Mouse (Mus musculus): ENCODE measurements at regions not wholly inside any gene's neighbourhood (a gene's known extent, or its start where the extent isn't known, plus 50 kb on each side); places are given as distances from the start of the nearest gene placed in this dataset.

- no peaks in the 10 kb centered on the region for H3K9me3 ChIP-seq (ENCODE audit: control insufficient read depth, low read length)
- no peaks in the 10 kb centered on the region for H3K36me3 ChIP-seq (ENCODE audit: control insufficient read depth, insufficient read depth, low read length)
- H3K4me2 ChIP-seq (replicated peaks; ENCODE audit: low read depth, low read length), result no peak overlapping the region
- no peaks in the 10 kb centered on the region for H3K27me3 ChIP-seq (ENCODE audit: control insufficient read depth, insufficient read depth, low read length)
- no peak overlapping the region for H3K4me3 ChIP-seq (ENCODE audit: low read length)
- H3K9ac ChIP-seq (ENCODE audit: low read depth, low read length), result no peak overlapping the region
- H3K27ac ChIP-seq (ENCODE audit: low read depth, low read length), result no peak overlapping the region
- 91% methylated on average over 2 of the region's 2 CpGs for WGBS
- H3K4me1 ChIP-seq (ENCODE audit: control insufficient read depth, insufficient read depth, low read length), result 0 out of 2 replicates have a peak, but pooled peaks cover 3% of the 10 kb centered on the region
- no peak for ATAC-seq (ENCODE audit: low FRiP score, low TSS enrichment)
Observed at GRCm38 (mm10) chr1:35873038-35873437, 195.2 kb upstream of the Hs6st1 start.

- Histone ChIP-seq H3K4me2 (replicated peaks; ENCODE audit: low read depth, low read length) (no peak overlapping the region), H3K4me1 (ENCODE audit: control insufficient read depth, insufficient read depth, low read length) (no peaks in the 10 kb centered on the region), H3K36me3 (ENCODE audit: control insufficient read depth, insufficient read depth, low read length) (no peaks in the 10 kb centered on the region), H3K9me3 (ENCODE audit: control insufficient read depth, low read length) (no peaks in the 10 kb centered on the region), H3K9ac (ENCODE audit: low read depth, low read length) (no peak overlapping the region), H3K4me3 (ENCODE audit: low read length) (no peak overlapping the region), H3K27ac (ENCODE audit: low read depth, low read length) (no peak overlapping the region), H3K27me3 (ENCODE audit: control insufficient read depth, insufficient read depth, low read length) (no peaks in the 10 kb centered on the region)
- 48% methylated on average over 11 of the region's 11 CpGs for whole genome bisulfite sequencing
- no peak for ATAC-seq (ENCODE audit: low FRiP score, low TSS enrichment)
Observed at GRCm38 (mm10) chr1:35875210-35875811, 192.9 kb upstream of the Hs6st1 start.

GRCm38 (mm10) chr1:35878426-35878825, 189.8 kb upstream of the Hs6st1 start:
- Histone ChIP-seq H3K27me3 (ENCODE audit: control insufficient read depth, insufficient read depth, low read length) (no peaks in the 10 kb centered on the region), H3K4me1 (ENCODE audit: control insufficient read depth, insufficient read depth, low read length) (no peaks in the 10 kb centered on the region), H3K4me3 (ENCODE audit: low read length) (no peak overlapping the region), H3K36me3 (ENCODE audit: control insufficient read depth, insufficient read depth, low read length) (no peaks in the 10 kb centered on the region), H3K9me3 (ENCODE audit: control insufficient read depth, low read length) (no peaks in the 10 kb centered on the region), H3K27ac (ENCODE audit: low read depth, low read length) (no peak overlapping the region), H3K9ac (ENCODE audit: low read depth, low read length) (no peak overlapping the region), H3K4me2 (replicated peaks; ENCODE audit: low read depth, low read length) (no peak overlapping the region)
- ATAC-seq (ENCODE audit: low FRiP score, low TSS enrichment), result no peak
- WGBS, result 90% methylated on average over 4 of the region's 4 CpGs

GRCm38 (mm10) chr1:35879388-35880093, 188.7 kb upstream of the Hs6st1 start:
- Histone ChIP-seq H3K27ac (ENCODE audit: low read depth, low read length) (no peak overlapping the region), H3K9me3 (ENCODE audit: control insufficient read depth, low read length) (no peaks in the 10 kb centered on the region), H3K27me3 (ENCODE audit: control insufficient read depth, insufficient read depth, low read length) (no peaks in the 10 kb centered on the region), H3K9ac (ENCODE audit: low read depth, low read length) (no peak overlapping the region), H3K4me3 (ENCODE audit: low read length) (no peak overlapping the region), H3K4me1 (ENCODE audit: control insufficient read depth, insufficient read depth, low read length) (no peaks in the 10 kb centered on the region), H3K4me2 (replicated peaks; ENCODE audit: low read depth, low read length) (no peak overlapping the region), H3K36me3 (ENCODE audit: control insufficient read depth, insufficient read depth, low read length) (no peaks in the 10 kb centered on the region)
- ATAC-seq (ENCODE audit: low FRiP score, low TSS enrichment), result no peak
- 86% methylated on average over 11 of the region's 11 CpGs for WGBS

- Histone ChIP-seq H3K4me1 (ENCODE audit: control insufficient read depth, insufficient read depth, low read length) (no peaks in the 10 kb centered on the region), H3K4me3 (ENCODE audit: low read length) (no peak overlapping the region), H3K27me3 (ENCODE audit: control insufficient read depth, insufficient read depth, low read length) (no peaks in the 10 kb centered on the region), H3K27ac (ENCODE audit: low read depth, low read length) (no peak overlapping the region), H3K9ac (ENCODE audit: low read depth, low read length) (no peak overlapping the region), H3K36me3 (ENCODE audit: control insufficient read depth, insufficient read depth, low read length) (no peaks in the 10 kb centered on the region), H3K4me2 (replicated peaks; ENCODE audit: low read depth, low read length) (no peak overlapping the region), H3K9me3 (ENCODE audit: control insufficient read depth, low read length) (no peaks in the 10 kb centered on the region)
- ATAC-seq (ENCODE audit: low FRiP score, low TSS enrichment), result no peak
- 83% methylated on average over 6 of the region's 6 CpGs for WGBS
Observed at GRCm38 (mm10) chr1:35880562-35881265, 187.5 kb upstream of the Hs6st1 start.

- no peaks in the 10 kb centered on the region for H3K27me3 ChIP-seq (ENCODE audit: control insufficient read depth, insufficient read depth, low read length)
- no peak overlapping the region for H3K27ac ChIP-seq (ENCODE audit: low read depth, low read length)
- H3K4me2 ChIP-seq (replicated peaks; ENCODE audit: low read depth, low read length), result no peak overlapping the region
- 78% methylated on average over 4 of the region's 4 CpGs for WGBS
- H3K4me1 ChIP-seq (ENCODE audit: control insufficient read depth, insufficient read depth, low read length), result no peaks in the 10 kb centered on the region
- no peak overlapping the region for H3K9ac ChIP-seq (ENCODE audit: low read depth, low read length)
- H3K36me3 ChIP-seq (ENCODE audit: control insufficient read depth, insufficient read depth, low read length), result no peaks in the 10 kb centered on the region
- H3K4me3 ChIP-seq (ENCODE audit: low read length), result no peak overlapping the region
- H3K9me3 ChIP-seq (ENCODE audit: control insufficient read depth, low read length), result no peaks in the 10 kb centered on the region
- ATAC-seq (ENCODE audit: low FRiP score, low TSS enrichment), result no peak
Observed at GRCm38 (mm10) chr1:35881521-35881920, 186.7 kb upstream of the Hs6st1 start.

- H3K4me3 ChIP-seq (ENCODE audit: low read length), result no peak overlapping the region
- H3K36me3 ChIP-seq (ENCODE audit: control insufficient read depth, insufficient read depth, low read length), result no peaks in the 10 kb centered on the region
- WGBS, result 64% methylated on average over 1 of the region's 1 CpGs
- H3K27ac ChIP-seq (ENCODE audit: low read depth, low read length), result no peak overlapping the region
- H3K27me3 ChIP-seq (ENCODE audit: control insufficient read depth, insufficient read depth, low read length), result no peaks in the 10 kb centered on the region
- no peaks in the 10 kb centered on the region for H3K9me3 ChIP-seq (ENCODE audit: control insufficient read depth, low read length)
- no peaks in the 10 kb centered on the region for H3K4me1 ChIP-seq (ENCODE audit: control insufficient read depth, insufficient read depth, low read length)
- no peak for ATAC-seq (ENCODE audit: low FRiP score, low TSS enrichment)
- no peak overlapping the region for H3K9ac ChIP-seq (ENCODE audit: low read depth, low read length)
- H3K4me2 ChIP-seq (replicated peaks; ENCODE audit: low read depth, low read length), result no peak overlapping the region
Observed at GRCm38 (mm10) chr1:35882101-35882500, 186.1 kb upstream of the Hs6st1 start.

GRCm38 (mm10) chr1:35889731-35890499, 178.3 kb upstream of the Hs6st1 start:
- Histone ChIP-seq H3K36me3 (ENCODE audit: control insufficient read depth, insufficient read depth, low read length) (no peaks in the 10 kb centered on the region), H3K27ac (ENCODE audit: low read depth, low read length) (no peak overlapping the region), H3K4me1 (ENCODE audit: control insufficient read depth, insufficient read depth, low read length) (peaks cover 8% of the 10 kb centered on the region; the same call in 1 of the 2 replicates), H3K4me2 (replicated peaks; ENCODE audit: low read depth, low read length) (no peak overlapping the region), H3K9ac (ENCODE audit: low read depth, low read length) (no peak overlapping the region), H3K4me3 (ENCODE audit: low read length) (no peak overlapping the region), H3K9me3 (ENCODE audit: control insufficient read depth, low read length) (peaks cover 8% of the 10 kb centered on the region; the same call in 1 of the 2 replicates), H3K27me3 (ENCODE audit: control insufficient read depth, insufficient read depth, low read length) (no peaks in the 10 kb centered on the region)
- 39% methylated on average over 19 of the region's 19 CpGs for WGBS
- ATAC-seq (ENCODE audit: low FRiP score, low TSS enrichment), result peak; percentile 73

Measured in kidney, embryonic 14.5 days (tissue).